Mouse (Mus musculus): Measurements from ENCODE around the gene Prss28.
A peak's percentile ranks its signal among the peaks of the same experiment; 100 is the strongest.

The Prss28 gene

DNA sequence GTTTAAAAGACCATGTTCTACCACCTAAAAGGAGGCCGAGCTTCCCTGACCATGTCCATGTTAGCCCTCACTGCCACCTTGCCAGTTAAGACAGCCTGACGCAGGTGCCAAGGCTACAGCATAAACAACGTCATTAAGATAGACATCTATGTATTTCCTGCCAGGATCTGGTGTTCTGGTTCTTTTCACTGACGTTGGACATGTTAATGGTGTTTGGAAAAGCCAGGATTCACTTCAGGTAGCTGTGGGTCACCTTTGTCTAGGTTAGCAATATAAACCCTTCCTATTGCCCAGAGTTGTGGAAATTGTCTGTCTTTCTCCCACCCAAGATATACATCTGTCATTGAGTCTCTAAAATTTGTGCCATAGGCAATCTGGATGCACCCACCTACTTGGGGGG is at the start of gene Prss28:
TSS of gene Prss28 (plus strand) at position 301 of the 400 bp plus-strand sequence.
- DNase-seq = no peak

- no peak for DNase-seq
These were observed 44.0 kb upstream of the Prss28 start for GRCm38 (mm10) chr17:25264453-25264852.

GRCm38 (mm10) chr17:25270795-25271335 is 37.6 kb upstream of the Prss28 start:
- DNase-seq = no peak

DNA sequence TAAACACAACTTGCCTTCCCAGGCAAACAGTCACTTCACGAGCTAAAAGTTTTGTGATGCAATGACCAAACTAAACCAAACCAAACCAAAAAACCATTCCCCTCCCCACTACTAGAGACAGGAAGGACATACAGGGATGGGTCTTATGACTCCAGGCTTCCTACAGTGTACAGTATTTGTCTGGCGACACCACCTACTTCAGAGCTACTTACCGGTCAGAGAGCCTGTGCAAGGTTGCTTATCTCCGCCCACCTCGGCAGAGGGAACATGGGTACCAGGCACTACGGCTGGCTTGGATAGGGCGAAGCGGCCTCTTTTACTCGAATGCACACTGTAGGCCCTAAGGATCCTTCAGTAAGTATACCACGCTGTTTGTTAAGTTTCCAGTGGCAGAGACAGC is 36.1 kb upstream of the Prss28 start:
- peak; percentile 9 to 37 for DNase-seq

DNA sequence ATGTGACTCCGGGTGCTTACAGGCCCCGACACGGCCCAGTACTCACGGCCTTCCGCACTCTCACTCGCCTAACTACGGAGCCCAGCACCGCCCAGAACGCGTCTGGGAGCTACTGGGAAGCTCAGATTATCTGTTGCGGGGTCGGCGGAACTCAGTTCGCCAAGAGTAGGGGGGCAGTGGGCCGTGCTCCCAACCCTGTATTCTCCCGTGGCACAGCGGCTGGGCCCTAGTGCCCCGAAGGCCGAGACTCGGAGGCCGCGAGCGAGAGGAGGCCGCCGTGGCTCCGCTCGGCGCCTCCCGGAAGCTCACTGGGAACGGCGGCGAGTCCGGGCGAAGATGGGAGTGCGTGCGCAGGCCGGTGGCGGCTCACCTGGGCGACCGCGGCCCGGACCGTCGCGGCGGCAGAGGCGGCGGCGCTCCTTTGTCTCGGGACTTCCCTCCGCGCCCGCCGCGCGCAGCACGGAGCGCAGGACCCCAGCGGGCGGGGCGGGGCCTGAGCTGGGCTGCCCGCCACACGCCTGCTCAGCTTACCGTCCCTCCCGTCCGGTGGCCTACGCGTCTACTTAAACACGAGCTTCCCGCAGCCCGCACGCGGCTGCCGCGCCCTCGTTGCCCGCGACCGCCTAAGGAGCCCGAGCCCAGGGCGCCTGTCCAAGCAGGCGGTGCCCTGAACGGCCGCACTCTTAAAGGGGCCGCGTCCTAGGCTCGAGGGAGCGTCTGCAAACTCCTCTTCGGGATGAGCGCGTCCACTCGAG is 35.3 kb upstream of the Prss28 start:
- peak in 1 of 2 experiments; percentile 87 for DNase-seq

DNA sequence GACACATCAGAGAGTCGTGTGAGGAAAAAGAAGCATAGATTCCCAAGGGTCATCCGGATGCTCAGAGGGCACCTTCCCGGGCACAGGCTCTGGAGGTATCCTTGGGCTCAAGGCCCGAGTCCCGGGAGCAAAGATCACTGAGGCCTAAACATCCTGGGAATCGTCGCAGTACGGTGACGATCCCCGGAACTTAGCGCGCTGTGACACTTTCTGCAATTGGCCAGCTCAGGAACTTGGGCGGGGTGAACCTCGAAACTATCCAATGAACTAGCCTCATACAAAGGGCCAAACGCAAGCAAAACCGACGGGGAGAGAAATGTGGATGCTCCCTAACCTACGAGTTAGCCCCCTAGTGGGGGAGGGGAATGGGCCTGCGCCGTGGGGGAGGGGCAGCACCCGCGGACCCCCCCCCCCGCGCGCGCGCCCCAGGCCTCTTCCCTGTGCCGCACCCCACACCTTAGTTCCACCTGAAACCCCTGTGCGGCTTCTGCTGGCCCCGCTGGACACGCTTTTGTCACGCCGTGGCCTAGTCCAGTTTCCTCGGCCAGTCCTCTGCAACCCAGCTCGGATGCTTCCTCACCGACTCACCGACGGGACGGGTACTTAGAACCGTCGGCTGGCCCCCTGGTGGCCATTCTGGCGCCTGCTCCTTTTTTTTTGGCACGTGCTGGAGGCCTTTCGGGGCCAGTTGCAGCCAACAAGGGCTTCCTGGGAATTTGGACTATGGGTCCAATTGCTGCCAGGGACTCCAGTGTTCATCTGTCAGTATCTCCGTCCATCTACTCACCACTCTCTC is 34.5 kb upstream of the Prss28 start:
- peak; percentile 93 to 98 for DNase-seq

DNA sequence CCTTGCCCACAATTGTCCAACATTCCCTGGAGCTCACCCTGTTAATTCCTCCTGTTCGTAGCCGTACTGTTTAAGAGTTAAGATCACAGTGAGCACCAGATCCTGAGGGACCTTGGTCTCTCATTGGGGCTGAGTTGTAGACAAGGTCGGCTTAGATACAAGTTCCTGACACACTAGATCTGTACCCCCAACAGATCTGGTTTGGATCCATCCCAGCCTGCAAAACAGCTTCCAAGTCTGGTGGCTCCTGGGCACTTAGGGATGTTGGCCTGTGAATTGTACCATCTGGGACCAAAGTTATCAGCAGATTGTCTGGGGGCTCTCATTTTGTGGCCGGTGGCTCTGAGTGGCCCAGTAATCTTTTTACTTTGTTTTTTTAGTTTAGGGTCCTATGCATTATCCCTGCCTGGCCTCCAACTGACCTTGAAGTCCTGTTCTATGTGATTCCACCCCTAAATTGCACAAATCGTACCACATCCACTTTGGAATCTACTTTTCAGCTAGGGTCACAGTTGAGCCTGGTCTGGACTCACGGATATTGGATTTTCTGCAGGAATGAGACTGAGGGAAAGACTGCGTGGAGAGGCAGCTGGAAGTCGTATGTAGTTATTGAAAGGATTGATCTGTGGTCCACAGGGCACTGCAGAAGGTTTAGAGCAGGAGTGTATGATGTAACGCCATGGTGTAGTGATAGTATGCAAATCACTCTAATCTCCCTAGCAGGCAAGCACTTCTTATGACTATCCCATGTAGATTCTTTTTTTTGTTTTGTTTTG is 33.7 kb upstream of the Prss28 start, which contains the start of gene Ube2i:
TSS of gene Ube2i (minus strand) at position 52 of the 776 bp plus-strand sequence.
- DNase-seq = no peak

DNA sequence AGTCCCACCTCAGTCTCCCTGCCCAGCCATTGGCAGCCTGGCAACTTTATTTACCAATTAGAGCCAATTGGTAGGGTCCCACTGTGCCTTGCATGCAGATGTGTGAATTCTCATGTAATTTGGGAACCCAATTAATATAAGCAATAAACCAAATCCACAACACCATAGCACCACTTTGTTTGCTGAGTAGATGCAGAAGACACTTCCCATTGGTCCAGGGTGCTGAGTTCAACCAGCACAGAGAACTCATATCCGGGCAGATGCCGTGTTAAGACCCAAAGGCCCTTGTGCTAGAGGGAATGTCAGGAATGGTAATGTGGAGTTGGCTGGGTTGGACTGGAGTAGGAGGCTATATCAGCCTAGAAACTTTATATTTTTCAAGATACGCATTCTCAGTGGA is 32.6 kb upstream of the Prss28 start:
- no peak for DNase-seq

DNA sequence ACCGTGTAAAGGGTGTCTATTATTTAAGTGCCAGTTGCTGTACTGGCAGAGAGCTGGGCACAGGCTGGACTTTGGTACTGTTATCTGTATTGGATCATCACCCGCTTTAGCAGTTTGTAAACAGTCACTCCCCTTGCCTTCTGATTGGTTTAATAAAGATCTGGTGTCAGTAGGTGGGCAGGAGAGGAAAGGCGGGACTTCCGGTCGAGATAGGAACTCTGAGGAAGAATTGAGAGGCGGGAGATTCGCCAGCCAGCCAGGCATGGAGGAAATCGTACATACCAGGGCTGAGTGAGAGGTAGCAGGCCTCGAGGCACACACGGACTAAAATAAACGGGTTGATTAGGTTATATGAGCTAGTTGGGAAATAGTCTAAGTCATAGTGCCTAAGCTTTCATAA is 26.3 kb upstream of the Prss28 start:
- peak in 1 of 2 experiments; percentile 32 for DNase-seq

- peak; percentile 52 to 63 for DNase-seq
These were observed 23.4 kb upstream of the Prss28 start for GRCm38 (mm10) chr17:25285033-25285432.

GRCm38 (mm10) chr17:25288842-25289241 is 19.6 kb upstream of the Prss28 start:
- peak; percentile 40 to 48 for DNase-seq

GRCm38 (mm10) chr17:25290411-25290810 is 18.0 kb upstream of the Prss28 start:
- no peak for DNase-seq

DNA sequence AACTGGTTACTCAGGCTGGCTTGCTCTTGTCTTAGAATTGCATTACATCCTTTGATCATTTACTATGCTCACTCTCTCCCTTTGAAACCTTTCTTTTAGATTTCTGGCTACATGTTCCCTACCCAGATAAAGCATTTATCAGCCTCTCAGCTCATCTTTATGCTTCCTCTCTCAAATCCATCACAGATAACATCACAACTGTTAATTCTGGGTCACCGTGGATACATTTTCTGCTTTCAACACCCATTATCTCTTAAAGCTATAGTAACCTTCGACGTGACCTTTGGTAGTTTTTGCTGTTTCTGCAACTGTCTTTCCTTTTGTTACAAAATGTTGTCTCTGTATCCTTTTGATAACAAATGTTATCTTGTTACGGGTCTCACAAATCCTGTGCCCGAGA is 15.0 kb upstream of the Prss28 start:
- DNase-seq = no peak

GRCm38 (mm10) chr17:25294111-25294510 is 14.3 kb upstream of the Prss28 start:
- no peak for DNase-seq

DNA sequence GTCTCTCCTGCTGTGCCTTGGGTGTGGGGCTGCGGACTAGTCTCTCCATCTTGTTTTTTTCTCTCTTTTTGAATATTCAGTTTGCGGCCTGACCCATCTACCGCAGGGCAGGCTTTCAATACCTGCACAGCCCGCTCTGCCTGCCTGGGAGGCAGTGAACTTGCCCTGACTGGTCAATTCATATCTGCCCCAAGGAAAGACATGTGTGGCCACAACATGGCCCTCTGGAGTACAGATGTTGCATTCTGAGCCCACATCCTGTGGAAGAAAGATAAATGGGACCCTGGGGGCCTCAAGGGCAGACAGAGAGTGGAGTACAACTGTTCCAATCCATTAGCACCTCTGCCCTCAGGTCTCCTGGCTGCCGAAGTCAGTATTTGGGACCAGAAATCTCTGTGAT is 10.4 kb upstream of the Prss28 start, which contains the start of gene Prss34:
TSS of gene Prss34 (plus strand) at position 301 of the 400 bp plus-strand sequence.
- DNase-seq = no peak

GRCm38 (mm10) chr17:25318354-25318753 is 9.9 kb downstream of the Prss28 start, which contains the start of gene Prss29:
TSS of gene Prss29 (plus strand) at chr17:25318654.
- no peak for DNase-seq

- DNase-seq = no peak
These were observed 12.4 kb downstream of the Prss28 start for GRCm38 (mm10) chr17:25320819-25321218.

DNA sequence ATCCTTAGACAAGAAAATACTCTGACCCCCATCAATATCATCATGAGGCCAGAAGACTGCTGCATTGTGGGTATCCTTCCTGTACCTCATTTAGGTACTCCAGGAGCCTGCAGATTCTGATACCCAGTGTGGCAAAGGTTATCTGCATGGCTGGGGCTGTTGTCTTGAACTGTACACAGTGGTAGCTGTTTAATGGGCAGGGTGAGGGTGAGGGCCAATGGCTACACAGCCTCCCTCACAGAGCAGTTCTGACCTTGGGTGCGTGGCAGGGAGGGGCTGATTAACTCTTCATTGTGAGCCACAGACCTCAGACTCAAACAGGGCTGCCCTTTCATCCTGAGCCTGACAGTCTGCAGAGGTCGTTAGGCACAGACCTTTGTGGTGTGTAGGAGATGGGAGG is 14.5 kb downstream of the Prss28 start:
- no peak for DNase-seq

GRCm38 (mm10) chr17:25332321-25332720 is 23.9 kb downstream of the Prss28 start:
- no peak for DNase-seq

DNA sequence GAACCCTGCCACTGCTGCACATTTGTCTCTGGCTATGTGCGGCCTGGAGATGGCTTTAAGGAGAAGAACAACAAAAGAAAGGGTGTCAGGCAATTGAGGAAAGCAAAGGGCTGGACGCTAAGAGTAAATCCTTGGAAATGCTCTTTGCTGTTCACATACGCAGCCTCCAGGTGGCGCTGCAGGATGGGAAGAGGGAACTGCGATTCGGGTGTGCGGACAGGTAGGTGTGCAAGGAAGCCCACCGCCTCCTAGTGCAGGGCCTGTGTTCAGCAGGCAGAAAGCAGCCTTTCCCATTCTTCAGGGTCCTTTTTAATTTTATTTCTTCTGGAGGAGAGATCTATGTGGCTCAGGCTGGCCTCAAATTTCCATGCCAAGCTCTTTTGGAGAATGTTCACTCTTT is 25.5 kb downstream of the Prss28 start:
- peak; percentile 52 to 56 for DNase-seq

GRCm38 (mm10) chr17:25338218-25338617 is 29.8 kb downstream of the Prss28 start:
- DNase-seq = no peak

GRCm38 (mm10) chr17:25340003-25340402 is 31.6 kb downstream of the Prss28 start:
- DNase-seq = no peak

DNA sequence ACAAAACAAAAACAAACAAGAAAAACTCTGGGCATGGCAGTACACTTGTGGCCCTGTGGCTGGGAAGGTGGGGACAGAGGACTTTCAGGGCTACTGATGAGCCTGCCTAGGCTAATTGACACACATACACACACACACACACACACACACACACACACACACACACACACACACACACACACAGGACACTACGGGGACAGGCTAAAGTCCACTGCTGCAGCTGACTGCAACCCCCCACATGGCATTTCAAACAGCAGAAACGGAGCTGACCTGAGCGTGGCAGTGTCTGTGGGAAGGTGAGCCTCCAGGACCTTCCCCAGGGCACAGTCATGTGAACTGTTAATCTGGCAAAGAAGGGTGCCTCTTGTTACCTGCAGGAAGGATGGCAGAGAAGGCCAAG is 33.0 kb downstream of the Prss28 start:
- no peak for DNase-seq
